ENCODE assay signal across 8 mouse cellular contexts in the genomic region with DNA sequence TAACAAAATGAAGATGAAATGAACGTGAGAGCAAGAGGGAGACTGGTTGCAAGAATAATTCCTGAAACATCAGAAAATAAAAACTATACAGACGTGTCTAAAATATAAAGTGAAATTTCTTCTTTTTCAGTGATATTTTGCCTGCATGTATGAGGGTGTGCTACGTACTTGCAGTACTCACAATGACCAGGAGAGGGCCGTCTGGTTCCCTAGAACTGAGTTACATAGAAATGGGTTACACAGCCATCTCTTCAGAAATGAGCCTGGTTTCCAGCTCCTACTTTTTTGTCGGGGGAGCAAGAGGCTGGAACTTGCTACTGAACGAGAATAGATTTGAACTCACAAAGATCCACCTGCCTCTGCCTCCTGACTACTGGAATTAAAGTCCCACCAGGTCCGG. TPM values are rescaled to one million over a fixed set of nuclear protein-coding genes. Genes with fewer than 3 reads are reported as not detected.
A peak's percentile ranks its signal among the peaks of the same experiment; 100 is the strongest.
DNase-seq lines count a peak whose midpoint lies in the region; ATAC-seq and TF ChIP-seq lines count a peak whose summit lies in the region.

No protein-coding gene starts in this region.

- TF ChIP-seq CTCF in cerebellum, adult 2 months (IDR thresholded peaks at IDR 0.05; ENCODE audit: borderline replicate concordance, insufficient read depth, low read depth, low read length), result peak; percentile 53; the same call in 1 of the 2 replicates
- TF ChIP-seq CTCF in kidney, postnatal 0 days (IDR thresholded peaks at IDR 0.05; ENCODE audit: low read depth), result peak; percentile 74

- no peak for TF ChIP-seq POLR2A in cerebellum, adult 2 months (IDR thresholded peaks at IDR 0.05; ENCODE audit: borderline replicate concordance, insufficient read depth, low read length)

- WGBS in cerebellum, adult 2 months, result 21% methylated on average over 7 of the region's 7 CpGs
- WGBS in kidney, postnatal 0 days, result 29% methylated on average over 7 of the region's 7 CpGs
- WGBS in liver, embryonic 11.5 days, result 25% methylated on average over 7 of the region's 7 CpGs

- H3K9me3 ChIP-seq in kidney, postnatal 0 days (replicated peaks; ENCODE audit: low read length), result no peaks in the 10 kb centered on the region
- no peaks in the 10 kb centered on the region for H3K9me3 ChIP-seq in liver, embryonic 11.5 days (ENCODE audit: control insufficient read depth, low read length)

- H3K27me3 ChIP-seq in cerebellum, adult 2 months (ENCODE audit: control insufficient read depth, insufficient read depth, low read length), result no peaks in the 10 kb centered on the region
- H3K27me3 ChIP-seq in kidney, postnatal 0 days (ENCODE audit: insufficient read depth, low read length), result no peaks in the 10 kb centered on the region
- no peaks in the 10 kb centered on the region; the same call in 1 of the 2 replicates for H3K27me3 ChIP-seq in liver, embryonic 11.5 days (replicated peaks; ENCODE audit: control insufficient read depth, insufficient read depth, low read length)

- no peak overlapping the region for H3K4me2 ChIP-seq in kidney, postnatal 0 days (ENCODE audit: low read length)
- no peak overlapping the region for H3K4me2 ChIP-seq in liver, embryonic 11.5 days

- H3K27ac ChIP-seq in cerebellum, adult 2 months (ENCODE audit: insufficient read depth, low read length), result no peak overlapping the region
- H3K27ac ChIP-seq in kidney, postnatal 0 days, result no peak overlapping the region
- no peak overlapping the region for H3K27ac ChIP-seq in liver, embryonic 11.5 days (ENCODE audit: low read depth, low read length)

- no peaks in the 10 kb centered on the region for H3K36me3 ChIP-seq in kidney, postnatal 0 days (ENCODE audit: insufficient read depth, low read length)
- no peaks in the 10 kb centered on the region for H3K36me3 ChIP-seq in liver, embryonic 11.5 days (ENCODE audit: control insufficient read depth, insufficient read depth, low read length)

- no peak overlapping the region for H3K4me3 ChIP-seq in cerebellum, adult 2 months (replicated peaks; ENCODE audit: insufficient read depth, low read depth, low read length)
- no peak overlapping the region for H3K4me3 ChIP-seq in kidney, postnatal 0 days (replicated peaks; ENCODE audit: low read depth, low read length)
- no peak overlapping the region for H3K4me3 ChIP-seq in liver, embryonic 11.5 days (ENCODE audit: low read depth, low read length)

- H3K9ac ChIP-seq in kidney, postnatal 0 days (ENCODE audit: low read depth, low read length), result no peak overlapping the region
- H3K9ac ChIP-seq in liver, embryonic 11.5 days (ENCODE audit: low read depth, low read length), result no peak overlapping the region

- H3K4me1 ChIP-seq in cerebellum, adult 2 months (ENCODE audit: control insufficient read depth, insufficient read depth, low read length), result no peaks in the 10 kb centered on the region
- no peaks in the 10 kb centered on the region for H3K4me1 ChIP-seq in kidney, postnatal 0 days (replicated peaks; ENCODE audit: insufficient read depth, low read length)
- H3K4me1 ChIP-seq in liver, embryonic 11.5 days (replicated peaks; ENCODE audit: control insufficient read depth, insufficient read depth, low read length), result no peaks in the 10 kb centered on the region

- no peak for ATAC-seq in kidney, postnatal 0 days (replicated peaks; ENCODE audit: low FRiP score, low read depth)
- ATAC-seq in liver, embryonic 11.5 days (replicated peaks; ENCODE audit: low FRiP score), result no peak

- peak; percentile 21 to 35 for DNase-seq in urinary bladder, adult 18-20 months (ENCODE audit: low spot score in 2 of 2)
- DNase-seq in urinary bladder, adult 2 months (ENCODE audit: low spot score), result no peak
- DNase-seq in cerebellum, adult 2 months, result peak; percentile 52 to 72
- DNase-seq in forelimb bud, embryonic 11.5 days (ENCODE audit: low read depth, low spot score), result peak; percentile 69
- peak; percentile 70 for DNase-seq in kidney, postnatal 0 days (ENCODE audit: low spot score)
- DNase-seq in liver, embryonic 11.5 days (ENCODE audit: low spot score), result peak; percentile 41
- peak; percentile 71 for DNase-seq in retina, postnatal 1 day
- DNase-seq in urinary bladder, postnatal 14 days (ENCODE audit: low spot score), result peak; percentile 70

RNA-seq across cellular contexts. Expression of a gene that starts 45.2 kb away (rescaled TPM):
- 2.6 and 3.1 TPM in 2 replicates for polyA plus RNA-seq in urinary bladder, adult 2 months (2012; rRNA removed)
- polyA plus RNA-seq in cerebellum, adult 2 months (2012; rRNA removed), result 6.0 and 7.8 TPM in 2 replicates
- polyA plus RNA-seq in kidney, postnatal 0 days (2015; fragmentation: Nextera tagmentation; extraction: Ambion mirVana), result 1.6 TPM in 2 replicates
- 2.9 and 4.0 TPM in 2 replicates for polyA plus RNA-seq in liver, embryonic 11.5 days (2014; fragmentation: Nextera tagmentation; extraction: Ambion mirVana)
